Mouse (Mus musculus): ENCODE measurements at regions not wholly inside any gene's neighbourhood (a gene's known extent, or its start where the extent isn't known, plus 50 kb on each side); places are given as distances from the start of the nearest gene placed in this dataset.

DNA sequence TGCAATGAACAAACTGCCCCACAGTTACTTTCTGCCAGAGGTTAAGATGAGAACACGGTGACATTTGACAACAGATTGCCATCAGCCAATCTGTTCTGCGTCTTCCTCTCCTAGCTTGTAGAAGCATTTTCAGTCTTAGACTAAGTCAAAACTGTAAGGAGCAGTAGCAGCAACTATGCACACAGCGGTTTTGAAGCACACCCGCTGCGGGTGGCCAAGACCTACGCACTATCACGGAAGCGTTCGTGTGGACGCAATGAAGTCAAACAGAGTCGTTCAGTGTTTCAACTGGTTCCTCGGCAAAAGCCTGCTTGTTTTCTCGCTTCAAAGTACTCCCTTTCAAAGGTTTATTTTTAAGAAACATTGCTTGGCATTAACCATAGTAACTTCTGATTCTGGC lies 212.9 kb upstream of the Akirin2 start:
- ATAC-seq (ENCODE audit: insufficient number of reproducible peaks, insufficient read depth, low FRiP score, low read depth): no peak
- no peak overlapping the region for H3K9ac ChIP-seq (replicated peaks; ENCODE audit: low read depth, low read length)
- H3K9me3 ChIP-seq (ENCODE audit: control insufficient read depth, low read depth, low read length): no peaks in the 10 kb centered on the region
- H3K4me3 ChIP-seq (ENCODE audit: low read depth, low read length): no peak overlapping the region
- 80% methylated on average over 13 of the region's 13 CpGs for WGBS
- H3K4me2 ChIP-seq (replicated peaks; ENCODE audit: low read depth, low read length): no peak overlapping the region
- H3K4me1 ChIP-seq (ENCODE audit: control insufficient read depth, insufficient read depth, low read length): no peaks in the 10 kb centered on the region
- no peaks in the 10 kb centered on the region for H3K27me3 ChIP-seq (ENCODE audit: control insufficient read depth, insufficient read depth, low read length)
- H3K36me3 ChIP-seq (ENCODE audit: control insufficient read depth, insufficient read depth, low read length): no peaks in the 10 kb centered on the region
- H3K27ac ChIP-seq (ENCODE audit: low read length): no peak overlapping the region

DNA sequence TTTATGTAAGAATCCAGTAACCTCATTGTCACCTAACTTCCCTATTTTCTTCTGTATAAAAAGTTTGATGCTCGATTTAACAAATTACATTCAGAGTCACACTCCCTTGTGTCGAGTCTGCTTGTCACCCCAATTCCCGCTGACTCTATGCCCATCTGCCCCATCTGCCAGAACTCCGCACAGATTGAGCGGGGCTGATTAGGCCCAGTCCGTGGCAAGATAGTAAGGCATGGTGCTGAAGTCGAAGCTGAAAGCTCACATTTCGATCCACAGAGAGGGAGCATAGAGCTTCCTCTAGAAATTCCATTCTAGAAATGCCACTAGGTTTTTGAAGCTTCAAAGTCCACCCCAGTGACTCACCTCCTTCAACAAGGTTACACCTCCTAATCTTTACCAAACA lies 210.7 kb upstream of the Akirin2 start:
- H3K4me3 ChIP-seq (ENCODE audit: low read depth, low read length): no peak overlapping the region
- H3K36me3 ChIP-seq (ENCODE audit: control insufficient read depth, insufficient read depth, low read length): no peaks in the 10 kb centered on the region
- H3K4me1 ChIP-seq (ENCODE audit: control insufficient read depth, insufficient read depth, low read length): no peaks in the 10 kb centered on the region
- ATAC-seq (ENCODE audit: insufficient number of reproducible peaks, insufficient read depth, low FRiP score, low read depth): no peak
- no peaks in the 10 kb centered on the region for H3K9me3 ChIP-seq (ENCODE audit: control insufficient read depth, low read depth, low read length)
- H3K27ac ChIP-seq (ENCODE audit: low read length): no peak overlapping the region
- WGBS: 95% methylated on average over 8 of the region's 8 CpGs
- no peak overlapping the region for H3K4me2 ChIP-seq (replicated peaks; ENCODE audit: low read depth, low read length)
- no peak overlapping the region for H3K9ac ChIP-seq (replicated peaks; ENCODE audit: low read depth, low read length)
- no peaks in the 10 kb centered on the region for H3K27me3 ChIP-seq (ENCODE audit: control insufficient read depth, insufficient read depth, low read length)

DNA sequence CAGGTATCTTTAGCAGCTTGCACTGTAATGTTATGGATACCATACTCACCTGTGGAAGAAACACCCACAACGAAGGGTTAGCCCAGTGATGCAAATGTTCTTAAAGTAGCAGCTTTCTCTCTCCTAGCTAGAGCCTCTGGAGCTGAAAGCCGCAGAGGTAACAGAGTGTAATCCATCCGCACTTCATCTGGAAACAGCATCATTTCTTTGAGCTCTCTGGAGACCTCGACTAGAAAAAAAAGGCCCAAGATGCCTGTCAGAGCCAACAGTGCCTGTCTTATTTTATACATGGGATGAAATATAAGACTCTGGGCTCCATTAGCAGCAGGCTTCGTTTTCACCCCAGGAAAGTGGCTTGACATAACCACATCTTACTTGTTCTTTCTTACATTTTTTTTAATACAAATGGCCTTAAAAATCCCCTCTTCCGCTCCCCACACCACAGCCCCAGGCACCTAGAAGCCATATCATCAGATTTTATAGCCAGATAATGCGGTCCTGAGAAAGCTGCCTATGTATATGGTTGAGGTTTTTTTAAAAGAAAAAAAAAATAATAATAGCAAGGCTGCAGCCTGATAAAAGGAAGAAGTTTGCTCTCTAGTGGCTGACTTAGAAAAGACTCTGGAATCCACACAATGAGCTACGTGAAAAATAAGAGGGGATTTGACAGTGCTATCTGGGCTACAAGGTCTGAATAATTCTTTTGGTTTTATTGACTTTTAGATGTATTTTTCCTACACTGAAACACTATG lies 179.3 kb upstream of the Akirin2 start:
- Histone ChIP-seq H3K27ac (ENCODE audit: low read length) (no peak overlapping the region), H3K4me1 (ENCODE audit: control insufficient read depth, insufficient read depth, low read length) (no peaks in the 10 kb centered on the region), H3K9ac (replicated peaks; ENCODE audit: low read depth, low read length) (no peak overlapping the region), H3K27me3 (ENCODE audit: control insufficient read depth, insufficient read depth, low read length) (no peaks in the 10 kb centered on the region), H3K4me3 (ENCODE audit: low read depth, low read length) (no peak overlapping the region), H3K4me2 (replicated peaks; ENCODE audit: low read depth, low read length) (no peak overlapping the region), H3K36me3 (ENCODE audit: control insufficient read depth, insufficient read depth, low read length) (no peaks in the 10 kb centered on the region), H3K9me3 (ENCODE audit: control insufficient read depth, low read depth, low read length) (no peaks in the 10 kb centered on the region)
- ATAC-seq (ENCODE audit: insufficient number of reproducible peaks, insufficient read depth, low FRiP score, low read depth): no peak
- WGBS: 56% methylated on average over 8 of the region's 8 CpGs

DNA sequence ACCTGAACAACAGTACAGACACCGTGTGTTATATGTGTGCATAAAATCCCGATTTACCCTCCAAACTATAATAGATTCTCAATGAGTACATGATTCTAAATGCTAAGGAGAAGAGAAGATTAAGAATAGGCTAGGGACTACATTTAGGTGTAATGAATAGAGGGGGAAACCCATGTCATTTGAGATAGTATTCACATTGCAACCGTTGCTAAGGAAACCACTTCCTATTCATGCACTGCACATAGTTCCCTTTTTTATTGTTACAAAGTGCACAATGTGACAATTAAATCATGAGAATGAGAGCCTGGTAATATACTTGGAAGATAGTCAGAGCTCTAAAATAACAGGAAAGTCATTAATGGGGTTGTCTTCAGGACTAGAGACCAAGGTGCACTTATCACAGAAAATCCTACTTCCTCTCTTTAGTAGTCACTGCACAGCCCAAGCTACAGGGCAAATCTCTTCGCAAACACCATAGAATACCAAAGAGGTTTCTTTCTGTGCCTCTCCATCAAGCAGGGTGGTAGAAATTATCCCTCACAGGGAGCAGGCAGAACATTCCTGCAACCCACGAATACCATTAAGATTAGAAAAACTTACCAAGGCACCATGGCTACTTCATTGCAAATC lies 164.3 kb upstream of the Akirin2 start:
- no peaks in the 10 kb centered on the region for H3K36me3 ChIP-seq (ENCODE audit: control insufficient read depth, insufficient read depth, low read length)
- WGBS: 86% methylated on average over 5 of the region's 5 CpGs
- no peak overlapping the region for H3K27ac ChIP-seq (ENCODE audit: low read length)
- no peaks in the 10 kb centered on the region for H3K9me3 ChIP-seq (ENCODE audit: control insufficient read depth, low read depth, low read length)
- ATAC-seq (ENCODE audit: insufficient number of reproducible peaks, insufficient read depth, low FRiP score, low read depth): no peak
- no peaks in the 10 kb centered on the region for H3K27me3 ChIP-seq (ENCODE audit: control insufficient read depth, insufficient read depth, low read length)
- no peak overlapping the region for H3K4me3 ChIP-seq (ENCODE audit: low read depth, low read length)
- H3K9ac ChIP-seq (replicated peaks; ENCODE audit: low read depth, low read length): no peak overlapping the region
- H3K4me2 ChIP-seq (replicated peaks; ENCODE audit: low read depth, low read length): no peak overlapping the region
- no peaks in the 10 kb centered on the region for H3K4me1 ChIP-seq (ENCODE audit: control insufficient read depth, insufficient read depth, low read length)

DNA sequence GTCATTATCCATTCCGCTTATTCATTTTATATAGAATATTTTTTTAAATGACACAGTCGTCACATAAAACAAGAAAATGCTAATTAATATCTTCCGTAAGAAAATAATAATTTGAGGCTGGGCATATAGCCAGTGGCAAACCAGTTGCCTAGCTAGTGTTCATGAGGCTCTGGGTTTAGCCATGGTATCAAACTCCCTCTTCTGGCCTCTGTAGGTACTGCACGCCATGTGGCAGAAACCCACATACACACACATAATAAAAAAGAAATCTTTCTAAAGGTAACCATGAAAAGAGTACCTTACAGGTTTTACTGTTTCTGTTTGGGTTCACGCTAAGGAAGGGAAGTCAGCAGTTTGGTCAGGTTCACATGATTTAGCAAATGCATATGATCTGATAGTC lies 159.2 kb upstream of the Akirin2 start:
- Histone ChIP-seq H3K4me2 (replicated peaks; ENCODE audit: low read depth, low read length) (no peak overlapping the region), H3K27me3 (ENCODE audit: control insufficient read depth, insufficient read depth, low read length) (no peaks in the 10 kb centered on the region), H3K36me3 (ENCODE audit: control insufficient read depth, insufficient read depth, low read length) (no peaks in the 10 kb centered on the region), H3K4me3 (ENCODE audit: low read depth, low read length) (no peak overlapping the region), H3K9me3 (ENCODE audit: control insufficient read depth, low read depth, low read length) (no peaks in the 10 kb centered on the region), H3K27ac (ENCODE audit: low read length) (no peak overlapping the region), H3K4me1 (ENCODE audit: control insufficient read depth, insufficient read depth, low read length) (no peaks in the 10 kb centered on the region), H3K9ac (replicated peaks; ENCODE audit: low read depth, low read length) (no peak overlapping the region)
- ATAC-seq (ENCODE audit: insufficient number of reproducible peaks, insufficient read depth, low FRiP score, low read depth): no peak
- 90% methylated on average over 5 of the region's 5 CpGs for WGBS

DNA sequence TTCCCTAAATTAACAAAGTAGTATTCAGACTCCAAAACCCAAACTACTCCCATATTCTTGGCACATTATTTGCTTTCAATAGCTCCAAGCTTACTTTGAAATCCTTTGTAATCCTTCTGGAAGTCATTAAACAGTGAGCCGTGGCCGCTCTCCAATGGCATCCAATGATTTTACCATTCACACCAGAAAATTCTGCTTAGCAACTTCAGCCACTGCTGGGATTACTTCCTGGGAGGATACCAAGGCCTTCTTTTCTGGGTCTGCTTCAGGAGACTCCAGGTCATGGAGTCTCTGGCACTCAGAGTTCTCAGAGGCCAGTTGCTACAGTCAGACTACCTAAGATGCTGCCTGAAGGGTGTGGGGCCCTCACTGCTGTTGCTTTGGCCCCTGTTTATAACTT lies 147.7 kb upstream of the Akirin2 start:
- Histone ChIP-seq H3K4me1 (ENCODE audit: control insufficient read depth, insufficient read depth, low read length) (no peaks in the 10 kb centered on the region), H3K36me3 (ENCODE audit: control insufficient read depth, insufficient read depth, low read length) (no peaks in the 10 kb centered on the region), H3K27me3 (ENCODE audit: control insufficient read depth, insufficient read depth, low read length) (no peaks in the 10 kb centered on the region), H3K9me3 (ENCODE audit: control insufficient read depth, low read depth, low read length) (no peaks in the 10 kb centered on the region), H3K4me2 (replicated peaks; ENCODE audit: low read depth, low read length) (no peak overlapping the region), H3K27ac (ENCODE audit: low read length) (no peak overlapping the region), H3K4me3 (ENCODE audit: low read depth, low read length) (no peak overlapping the region), H3K9ac (replicated peaks; ENCODE audit: low read depth, low read length) (no peak overlapping the region)
- WGBS: 76% methylated on average over 2 of the region's 2 CpGs
- no peak for ATAC-seq (ENCODE audit: insufficient number of reproducible peaks, insufficient read depth, low FRiP score, low read depth)

DNA sequence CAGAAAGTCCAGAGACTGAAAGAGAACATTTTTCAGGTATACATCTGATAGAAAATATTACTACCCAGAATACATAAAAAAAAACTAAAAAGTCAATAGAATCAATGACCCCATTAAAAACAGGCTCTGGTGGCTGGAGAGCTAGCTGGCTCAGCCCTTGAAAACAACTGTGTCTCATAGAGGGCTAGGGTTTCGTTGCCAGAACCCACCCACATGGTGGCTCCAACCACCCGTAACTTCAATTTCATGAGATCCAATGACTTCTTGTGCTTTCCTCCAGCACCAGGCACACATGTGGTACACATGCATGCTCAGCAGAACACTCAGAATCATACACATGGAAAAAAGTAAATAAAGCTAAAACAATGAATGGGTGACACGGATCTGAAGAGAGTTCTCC lies 143.6 kb upstream of the Akirin2 start:
- H3K4me3 ChIP-seq (ENCODE audit: low read depth, low read length): no peak overlapping the region
- H3K27ac ChIP-seq (ENCODE audit: low read length): no peak overlapping the region
- no peak for ATAC-seq (ENCODE audit: insufficient number of reproducible peaks, insufficient read depth, low FRiP score, low read depth)
- no peaks in the 10 kb centered on the region for H3K36me3 ChIP-seq (ENCODE audit: control insufficient read depth, insufficient read depth, low read length)
- no peaks in the 10 kb centered on the region for H3K4me1 ChIP-seq (ENCODE audit: control insufficient read depth, insufficient read depth, low read length)
- H3K4me2 ChIP-seq (replicated peaks; ENCODE audit: low read depth, low read length): no peak overlapping the region
- 83% methylated on average over 3 of the region's 3 CpGs for WGBS
- no peak overlapping the region for H3K9ac ChIP-seq (replicated peaks; ENCODE audit: low read depth, low read length)
- H3K9me3 ChIP-seq (ENCODE audit: control insufficient read depth, low read depth, low read length): no peaks in the 10 kb centered on the region
- no peaks in the 10 kb centered on the region for H3K27me3 ChIP-seq (ENCODE audit: control insufficient read depth, insufficient read depth, low read length)

DNA sequence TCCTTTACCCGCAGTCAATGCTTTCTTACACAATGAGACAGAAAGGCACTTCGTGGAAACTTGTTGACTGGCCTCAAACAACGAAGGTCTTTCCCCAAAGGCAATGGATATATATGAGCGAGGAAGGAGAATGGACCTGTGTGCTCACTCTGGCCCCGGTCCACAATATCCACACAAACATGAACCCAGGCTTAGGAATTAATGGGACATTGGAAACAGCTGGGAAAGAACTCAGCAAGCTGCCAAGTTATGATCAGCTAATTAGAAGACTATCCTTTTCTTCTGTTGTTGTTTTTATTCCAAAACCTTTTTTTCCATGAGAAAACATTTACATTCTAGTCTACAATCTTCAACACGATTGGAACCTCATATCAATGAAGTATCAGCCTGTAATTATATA lies 129.8 kb upstream of the Akirin2 start:
- no peak for ATAC-seq (ENCODE audit: insufficient number of reproducible peaks, insufficient read depth, low FRiP score, low read depth)
- no peaks in the 10 kb centered on the region for H3K27me3 ChIP-seq (ENCODE audit: control insufficient read depth, insufficient read depth, low read length)
- no peaks in the 10 kb centered on the region for H3K36me3 ChIP-seq (ENCODE audit: control insufficient read depth, insufficient read depth, low read length)
- no peak overlapping the region for H3K4me3 ChIP-seq (ENCODE audit: low read depth, low read length)
- H3K9ac ChIP-seq (replicated peaks; ENCODE audit: low read depth, low read length): no peak overlapping the region
- 81% methylated on average over 6 of the region's 6 CpGs for WGBS
- no peak overlapping the region for H3K27ac ChIP-seq (ENCODE audit: low read length)
- H3K4me1 ChIP-seq (ENCODE audit: control insufficient read depth, insufficient read depth, low read length): no peaks in the 10 kb centered on the region
- no peak overlapping the region for H3K4me2 ChIP-seq (replicated peaks; ENCODE audit: low read depth, low read length)
- no peaks in the 10 kb centered on the region for H3K9me3 ChIP-seq (ENCODE audit: control insufficient read depth, low read depth, low read length)
